Mouse (Mus musculus) cerebral cortex, adult 2 months (tissue): Measurements from ENCODE around the gene Tcp1.

ENCODE experiments used
- WGBS: fragments of 180-500 bp; shearing (Covaris S2); methylation state at CpG from one replicate; pipeline ENCODE4 v1.1.7; 2018; 5-methylcytosine and 5-hydroxymethylcytosine counted together

Tcp1 gene

DNA sequence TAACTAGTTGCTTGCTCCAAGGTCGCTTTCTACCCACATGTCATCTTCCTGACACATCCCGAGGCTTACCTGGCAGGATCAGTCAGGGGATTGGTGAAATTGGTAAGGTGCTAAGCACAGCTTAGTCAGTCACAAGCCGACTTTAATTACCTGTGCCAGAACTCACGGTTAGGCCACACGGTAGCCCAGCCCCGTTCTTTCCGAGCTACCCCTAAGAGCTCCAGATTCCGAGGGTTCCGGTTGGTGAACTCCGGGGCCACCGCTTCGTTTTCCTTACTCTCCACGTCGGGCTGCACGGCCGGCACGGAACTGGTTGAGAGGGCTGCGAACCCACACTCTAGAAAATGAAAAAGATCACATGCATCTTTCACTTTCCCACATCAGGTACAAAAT is at the start of gene Tcp1:
Gene Tcp1, plus strand, starts transcription at position 214 of the 393 bp plus-strand sequence.
- under 1% methylated on average over 18 of the region's 18 CpGs for WGBS

- WGBS, result 46% methylated on average over 10 of the region's 10 CpGs
Observed at GRCm38 (mm10) chr17:12866853-12867252, 48.6 kb upstream of the Tcp1 start.

- 71% methylated on average over 2 of the region's 2 CpGs for WGBS
Observed at GRCm38 (mm10) chr17:12868043-12868442, 47.5 kb upstream of the Tcp1 start, which contains the start of gene Mas1. Gene Mas1 (minus strand): TSS chr17:12868143.

GRCm38 (mm10) chr17:12868640-12869039 is 46.9 kb upstream of the Tcp1 start:
- WGBS, result 33% methylated on average over 4 of the region's 4 CpGs

DNA sequence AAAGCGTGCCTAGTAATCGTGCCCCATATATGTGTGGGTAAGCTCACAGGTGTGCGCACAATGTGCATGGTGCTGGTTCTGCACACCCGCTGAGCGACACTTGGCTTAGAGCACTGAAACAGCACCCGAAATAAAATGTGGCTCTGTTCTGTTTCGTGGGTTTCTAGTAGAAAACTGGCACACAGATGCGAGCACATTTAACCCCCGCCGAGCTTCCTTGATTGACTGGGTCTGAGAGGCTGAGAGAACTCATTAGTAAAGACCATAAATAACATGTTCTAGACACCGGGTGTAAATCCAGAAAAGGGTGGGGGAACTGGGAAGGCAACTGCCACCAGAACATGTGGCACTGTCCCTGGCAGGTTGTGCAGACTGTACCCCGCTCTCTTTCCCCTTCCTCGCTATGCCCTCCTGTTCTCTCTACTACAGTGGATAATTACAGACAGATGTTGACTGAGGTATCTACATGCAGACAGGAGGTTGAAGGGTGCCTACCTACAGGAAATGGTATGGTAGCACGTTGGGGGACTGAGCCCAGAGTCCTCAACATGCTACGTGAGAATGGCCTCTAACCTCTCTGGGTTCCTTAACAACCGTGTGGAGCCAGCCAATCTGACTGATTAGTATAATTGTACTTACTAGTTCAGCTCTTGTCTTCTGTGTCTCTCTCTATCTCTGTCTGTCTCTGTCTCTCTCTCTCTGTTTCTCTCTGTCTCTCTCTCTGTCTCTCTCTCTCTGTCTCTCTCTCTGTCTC is 43.0 kb upstream of the Tcp1 start:
- WGBS, result 23% methylated on average over 16 of the region's 16 CpGs

- 88% methylated on average over 5 of the region's 5 CpGs for WGBS
Observed at GRCm38 (mm10) chr17:12875734-12876133, 39.8 kb upstream of the Tcp1 start, which contains the start of gene Mrgprh. Gene Mrgprh (plus strand): TSS chr17:12876034.

- under 1% methylated on average over 14 of the region's 14 CpGs for WGBS
Observed at GRCm38 (mm10) chr17:12880178-12880577, 35.3 kb upstream of the Tcp1 start.

- WGBS, result 88% methylated on average over 1 of the region's 1 CpGs
Observed at GRCm38 (mm10) chr17:12881216-12881615, 34.3 kb upstream of the Tcp1 start.

DNA sequence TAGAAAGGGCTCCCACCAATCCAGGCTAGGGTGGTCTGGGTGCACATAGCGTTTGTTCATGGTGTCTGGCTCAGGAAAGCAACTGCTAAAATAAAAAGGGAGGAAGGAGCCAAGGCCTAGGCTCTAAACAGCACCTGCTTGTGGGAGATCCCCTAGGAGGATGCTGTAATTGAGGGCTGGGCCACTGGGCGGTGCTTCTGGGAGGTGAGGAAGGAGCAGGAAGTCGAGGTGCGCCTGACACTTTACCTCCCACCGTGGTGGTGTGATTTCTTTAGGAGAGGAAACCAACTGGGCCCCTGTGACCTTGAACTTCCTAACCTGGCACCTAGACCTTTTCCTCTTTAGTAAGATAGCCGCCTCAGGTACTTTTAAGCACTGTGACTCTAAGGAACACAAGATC is 28.9 kb upstream of the Tcp1 start:
- 63% methylated on average over 6 of the region's 6 CpGs for WGBS

GRCm38 (mm10) chr17:12887021-12887775 is 28.3 kb upstream of the Tcp1 start:
- 80% methylated on average over 15 of the region's 15 CpGs for WGBS

- WGBS, result 57% methylated on average over 4 of the region's 4 CpGs
Observed at GRCm38 (mm10) chr17:12891054-12891453, 24.4 kb upstream of the Tcp1 start.

DNA sequence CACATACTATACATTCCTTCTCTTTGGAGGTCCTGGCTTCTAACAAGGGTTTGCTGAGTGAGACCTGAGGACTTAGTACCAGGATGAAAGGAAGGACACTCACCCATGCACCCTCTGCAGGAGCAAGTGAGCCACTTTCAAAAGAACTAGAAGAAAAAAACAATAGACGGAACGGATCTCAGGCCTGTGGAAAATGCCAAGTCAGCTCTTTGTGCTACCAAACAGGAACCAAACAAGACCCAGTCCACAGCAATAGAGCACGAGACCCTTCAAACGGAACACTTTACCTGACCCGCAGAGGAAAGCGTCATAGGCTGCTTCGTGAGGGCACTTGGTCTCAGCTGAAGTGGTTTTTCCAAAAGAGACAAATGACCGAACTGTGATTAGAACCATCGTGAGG is 23.5 kb upstream of the Tcp1 start:
- 84% methylated on average over 9 of the region's 9 CpGs for WGBS

DNA sequence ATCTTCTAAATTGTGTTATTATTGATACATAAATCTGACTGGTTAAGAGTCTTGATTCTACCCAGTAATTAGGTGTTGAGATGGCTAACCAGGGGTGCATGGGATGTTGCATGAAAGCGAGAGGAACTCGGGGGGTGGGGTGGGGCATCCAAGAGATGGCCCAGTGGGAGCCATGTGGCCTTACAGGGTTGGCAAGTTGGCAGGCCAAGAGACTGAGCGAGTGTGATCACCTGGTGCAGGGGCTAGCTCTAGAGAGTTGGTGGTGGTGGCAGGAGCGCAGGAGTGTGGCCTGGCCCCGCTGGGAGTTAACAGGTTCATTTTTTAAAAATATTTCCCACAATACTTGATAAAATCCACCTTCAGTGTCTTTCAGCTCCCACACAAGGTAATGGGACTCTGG is 17.8 kb upstream of the Tcp1 start:
- WGBS, result 89% methylated on average over 5 of the region's 5 CpGs

DNA sequence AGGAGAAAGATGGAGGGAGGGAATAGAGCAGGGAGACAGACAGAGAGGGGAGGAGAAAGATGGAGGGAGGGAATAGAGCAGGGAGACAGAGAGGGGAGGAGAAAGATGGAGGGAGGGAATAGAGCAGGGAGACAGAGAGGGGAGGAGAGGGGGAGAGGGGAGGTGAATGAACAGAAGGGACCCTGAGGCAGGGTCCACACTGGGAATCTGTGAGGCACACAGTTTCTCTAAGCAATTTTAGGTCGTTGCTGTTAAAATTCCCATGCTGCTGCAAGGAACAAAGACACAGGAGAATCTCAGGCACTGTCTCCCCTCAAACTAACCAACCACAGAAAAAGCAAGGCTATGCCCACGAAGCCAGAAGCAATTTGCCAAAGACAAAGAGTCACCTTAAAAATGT is 16.9 kb upstream of the Tcp1 start:
- 20% methylated on average over 2 of the region's 2 CpGs for WGBS

DNA sequence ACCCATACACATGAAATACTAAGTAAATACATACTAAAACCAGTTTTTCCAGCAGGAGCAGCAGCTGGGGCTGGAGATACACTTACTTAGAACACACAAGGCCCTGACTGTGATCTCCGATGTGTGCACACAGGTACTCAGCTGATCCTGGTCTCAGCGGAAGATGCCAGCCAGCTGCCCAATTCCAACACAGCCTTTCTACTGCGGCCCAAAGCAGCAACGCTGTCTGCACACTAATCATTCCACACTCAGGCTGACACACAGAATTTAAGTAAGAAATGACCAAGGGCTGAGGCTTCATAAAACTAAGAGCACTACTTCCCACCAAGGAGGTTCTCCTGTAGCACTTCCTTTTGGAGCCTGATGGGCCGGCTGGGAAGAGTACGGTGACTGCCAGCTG is 13.2 kb upstream of the Tcp1 start:
- WGBS, result 98% methylated on average over 6 of the region's 6 CpGs

DNA sequence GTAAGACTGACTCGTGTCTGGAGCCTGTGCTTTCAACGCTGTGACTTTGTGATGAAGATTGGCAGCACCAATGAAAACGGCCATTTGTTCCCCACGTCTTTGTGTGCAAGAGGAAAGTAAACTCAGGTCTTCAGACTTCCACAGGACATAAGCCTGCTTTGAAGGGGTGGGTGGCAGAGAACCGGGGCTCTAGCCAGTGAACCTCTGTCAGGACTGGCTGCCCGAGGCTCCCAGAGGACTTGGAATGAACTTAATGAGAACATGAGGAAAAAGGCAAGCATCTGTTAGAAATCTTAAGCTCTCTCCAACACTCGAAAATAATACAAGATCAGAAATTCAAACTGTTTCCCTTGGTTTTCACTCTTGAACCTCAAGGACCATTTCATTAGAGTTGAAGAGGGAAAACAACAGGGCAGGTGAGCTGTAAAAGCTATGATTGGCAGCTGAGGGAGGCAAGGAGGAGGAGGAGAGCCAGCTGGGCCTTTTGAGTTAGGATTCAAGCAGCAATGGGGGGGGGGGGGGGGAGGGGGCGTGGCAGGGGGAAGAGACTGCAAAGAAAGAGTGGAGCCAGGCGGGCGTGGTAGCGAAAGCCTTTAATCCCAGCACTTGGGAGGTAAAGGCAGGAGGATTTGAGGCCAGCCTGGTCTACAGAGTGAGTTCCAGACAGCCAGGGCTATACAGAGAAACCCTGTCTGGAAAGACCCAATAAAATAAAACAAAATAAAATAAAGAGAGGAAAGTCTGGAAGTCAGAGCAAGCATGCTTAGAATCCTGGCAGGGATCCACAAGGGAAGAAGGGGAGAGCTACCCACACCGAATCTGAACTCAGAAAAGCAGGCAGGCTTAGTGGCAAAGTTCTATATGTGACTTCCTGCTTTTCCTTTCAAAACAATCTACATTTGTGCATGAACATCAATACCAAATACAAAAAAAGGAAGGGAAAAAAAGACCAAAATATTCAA is 11.8 kb upstream of the Tcp1 start:
- 60% methylated on average over 11 of the region's 12 CpGs for WGBS

- WGBS, result 87% methylated on average over 1 of the region's 1 CpGs
Observed at GRCm38 (mm10) chr17:12904349-12904748, 11.2 kb upstream of the Tcp1 start.

DNA sequence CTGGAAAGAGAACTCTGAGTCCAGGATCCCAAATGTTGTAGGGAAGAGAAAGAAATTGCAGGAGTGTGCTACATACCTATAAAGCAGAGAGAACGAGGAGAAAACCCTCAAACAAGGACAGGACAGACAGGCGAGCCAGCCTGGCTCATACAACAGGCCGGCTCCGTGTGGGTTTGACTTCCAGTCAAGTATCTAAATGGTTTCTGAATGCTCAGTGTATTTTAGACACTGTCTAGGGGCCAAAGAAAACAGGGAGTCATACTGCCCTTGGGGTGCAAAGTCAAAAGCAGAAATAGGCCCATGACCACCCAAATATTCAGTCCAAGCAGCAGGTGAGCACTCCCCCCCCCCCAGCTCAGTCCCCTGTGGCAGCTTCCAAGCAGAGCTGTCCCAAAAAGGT is 9.7 kb upstream of the Tcp1 start:
- WGBS, result 80% methylated on average over 4 of the region's 4 CpGs

GRCm38 (mm10) chr17:12906436-12906835 is 9.1 kb upstream of the Tcp1 start:
- 83% methylated on average over 9 of the region's 9 CpGs for WGBS

DNA sequence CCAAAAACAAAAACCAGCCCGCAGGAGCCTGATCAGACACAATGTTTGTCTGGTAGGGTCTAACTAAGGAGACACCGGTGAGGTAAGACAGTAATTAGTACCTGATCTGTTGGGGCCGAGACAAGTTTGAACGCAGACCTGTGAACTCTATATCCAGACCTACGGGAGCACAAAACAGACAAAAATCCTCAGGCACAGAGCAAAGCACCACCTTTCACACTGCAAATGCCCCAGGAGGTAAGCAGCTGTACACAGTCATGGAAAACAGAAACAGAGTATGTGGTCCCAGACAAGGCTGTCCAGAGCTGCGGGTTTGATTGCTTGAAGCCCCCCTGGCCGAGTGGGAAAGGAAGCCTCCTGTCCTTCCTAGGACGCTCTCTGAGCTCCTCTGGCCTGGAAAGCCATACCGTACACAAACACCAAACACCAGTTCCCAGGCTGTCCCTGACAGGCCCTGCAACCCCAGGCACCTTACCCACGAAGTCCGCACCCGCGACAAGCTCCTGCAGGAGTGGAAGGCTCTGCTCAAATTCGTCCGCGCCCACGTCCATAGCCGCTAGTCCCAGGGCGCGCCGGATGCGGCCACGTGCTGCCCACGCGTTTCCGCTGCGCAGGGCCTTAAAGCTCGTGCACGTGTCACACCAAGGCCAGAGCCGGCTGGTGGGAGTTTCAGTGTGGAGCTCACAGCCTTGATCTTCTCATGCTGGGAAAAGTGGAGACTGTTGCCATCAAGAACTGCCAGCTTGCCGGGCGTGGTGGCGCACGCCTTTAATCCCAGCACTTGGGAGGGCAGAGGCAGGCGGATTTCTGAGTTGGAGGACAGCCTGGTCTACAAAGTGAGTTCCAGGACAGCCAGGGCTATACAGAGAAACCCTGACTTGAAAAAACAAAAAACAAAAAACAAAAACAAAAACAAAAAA is 5.9 kb upstream of the Tcp1 start, which contains the start of gene Pnldc1:
Gene Pnldc1, minus strand, starts transcription at position 870 of the 920 bp plus-strand sequence.
- WGBS, result 84% methylated on average over 35 of the region's 35 CpGs

GRCm38 (mm10) chr17:12910391-12910790 is 5.1 kb upstream of the Tcp1 start:
- 79% methylated on average over 8 of the region's 8 CpGs for WGBS
